Mouse (Mus musculus) E14TG2a.4 (cell line): ENCODE results near the gene Litaf.

ENCODE experiments used
- CTCF ChIP-seq: conservative IDR thresholded peaks from 2 replicates; pipeline ENCODE4 v1.5.1; 2014; ENCODE audit warnings: low read length
- POU5F1 ChIP-seq: IDR thresholded peaks from 2 replicates; pipeline ENCODE4 v1.6.1; 2014; ENCODE audit warnings: low read length, borderline replicate concordance

- no peak for TF ChIP-seq CTCF
- TF ChIP-seq POU5F1 = no peak
These were observed 129.1 kb downstream of the Litaf start for GRCm38 (mm10) chr16:10936700-10937319.
